Mouse (Mus musculus): Measurements from ENCODE around the gene Nr1h2.

The Nr1h2 gene

GRCm38 (mm10) chr7:44553826-44554225, at the start of gene Nr1h2:
Nr1h2 (minus strand) TSS chr7:44553951.
- DNase-seq, result peak; percentile 98

DNA sequence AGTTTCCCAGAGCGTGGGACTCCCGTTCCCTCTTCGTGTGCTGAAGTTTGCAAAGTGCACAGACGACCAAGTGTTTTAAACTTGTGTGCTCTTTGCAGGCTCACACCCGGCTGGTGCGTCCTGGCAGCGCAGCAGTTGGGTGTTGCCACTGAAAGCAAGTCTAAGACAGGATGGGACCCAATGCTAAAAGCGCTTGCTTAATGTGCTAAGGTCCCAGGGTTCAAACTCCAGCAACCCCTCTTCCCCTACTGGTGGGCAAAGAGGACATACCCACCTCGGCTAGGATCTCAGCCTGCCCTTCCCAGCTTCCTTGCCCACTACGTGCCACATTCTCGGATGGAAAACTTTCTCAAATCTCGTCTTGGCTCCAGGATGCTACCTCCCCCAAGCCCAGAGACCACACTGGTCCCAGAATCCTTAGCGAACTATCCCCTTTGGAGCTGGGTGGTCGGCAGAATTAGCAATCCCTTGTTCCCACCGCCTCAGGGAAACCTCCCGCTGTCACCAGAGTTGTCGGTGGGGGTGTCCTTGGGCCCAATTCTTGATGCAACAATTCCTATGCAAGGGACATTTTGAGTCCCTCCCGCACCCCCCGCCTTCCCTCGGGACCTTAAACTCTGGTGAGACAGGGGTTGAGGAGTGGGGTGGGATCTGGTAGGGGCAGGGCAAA, 49.6 kb upstream of the Nr1h2 start:
- DNase-seq, result no peak

- DNase-seq, result no peak
Observed at GRCm38 (mm10) chr7:44602443-44602842, 48.7 kb upstream of the Nr1h2 start.

GRCm38 (mm10) chr7:44601646-44602045, 47.9 kb upstream of the Nr1h2 start:
- DNase-seq, result no peak

DNA sequence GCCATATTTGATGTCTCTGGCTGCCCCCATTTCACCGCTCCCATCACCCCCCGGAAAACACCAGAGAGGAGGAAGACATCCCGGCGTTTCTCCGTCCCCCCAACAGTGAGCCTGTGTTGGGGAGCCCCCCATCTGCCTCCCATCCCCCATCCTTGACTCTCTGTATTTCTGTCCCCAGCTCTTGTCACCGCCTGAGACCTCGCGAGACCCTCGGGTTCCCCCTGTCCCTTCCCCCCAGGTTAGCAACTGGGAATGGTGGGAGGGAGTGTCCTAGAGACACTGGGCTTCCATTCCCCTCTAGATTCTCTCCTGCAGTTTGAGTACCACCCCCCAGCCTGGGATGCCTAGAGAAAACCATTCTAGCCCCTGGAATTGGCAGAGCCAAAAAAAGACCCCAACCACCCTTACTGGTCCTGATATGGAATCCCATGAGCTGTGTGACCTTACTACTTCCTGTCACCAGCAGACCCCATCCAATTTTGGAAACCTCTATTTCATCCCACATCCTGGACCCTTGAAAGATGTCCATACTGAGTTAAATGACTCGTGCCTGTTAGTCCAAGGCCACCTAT, 47.0 kb upstream of the Nr1h2 start:
- DNase-seq, result no peak

GRCm38 (mm10) chr7:44598336-44598735, 44.6 kb upstream of the Nr1h2 start:
- DNase-seq, result no peak

DNA sequence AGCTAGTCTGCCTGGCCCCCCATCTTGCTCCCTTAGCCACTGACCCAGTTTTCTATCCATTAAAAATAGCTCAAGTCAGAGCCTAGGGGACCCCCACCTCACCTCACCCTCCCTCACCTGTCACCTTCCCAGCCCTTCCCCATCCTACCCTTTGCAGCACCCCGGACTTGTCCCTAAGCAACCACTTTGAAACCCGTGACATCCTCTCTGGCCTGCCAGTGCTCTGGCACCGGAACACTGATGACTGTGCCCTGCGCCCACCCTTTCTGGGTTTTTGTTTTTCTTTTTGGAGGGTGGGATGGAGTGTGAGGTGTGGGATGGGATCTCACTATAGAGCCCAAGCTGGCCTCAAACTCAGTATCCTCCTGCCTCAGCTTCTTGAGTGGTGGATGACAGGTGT, 43.9 kb upstream of the Nr1h2 start:
- DNase-seq, result no peak

DNA sequence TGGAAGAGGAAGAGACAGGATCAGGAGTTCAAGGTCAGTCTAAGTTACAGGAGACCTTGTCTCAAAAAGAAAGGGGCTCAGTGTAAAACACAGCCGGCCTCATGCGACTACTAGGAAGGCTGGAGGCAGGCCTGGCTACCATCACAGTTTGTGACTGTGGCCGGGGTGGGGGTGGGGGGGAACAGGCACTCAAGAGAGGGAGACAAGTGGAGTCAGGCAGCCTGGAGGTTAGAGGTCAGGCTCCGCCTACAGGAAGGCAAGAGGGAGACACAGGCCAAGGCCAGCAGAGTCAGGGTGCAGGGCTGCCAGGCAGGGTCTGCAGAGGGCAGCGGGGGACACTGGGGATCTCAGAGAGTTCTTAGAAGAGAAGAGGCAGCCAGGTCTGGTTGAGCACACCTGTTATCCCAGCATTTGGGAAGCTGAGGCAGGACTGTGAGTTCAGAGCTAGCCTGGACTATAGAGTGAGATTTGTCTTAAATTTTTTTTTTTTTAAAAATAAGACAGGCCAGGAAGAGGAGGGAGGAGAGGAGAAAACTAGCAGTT, 43.3 kb upstream of the Nr1h2 start:
- no peak for DNase-seq

DNA sequence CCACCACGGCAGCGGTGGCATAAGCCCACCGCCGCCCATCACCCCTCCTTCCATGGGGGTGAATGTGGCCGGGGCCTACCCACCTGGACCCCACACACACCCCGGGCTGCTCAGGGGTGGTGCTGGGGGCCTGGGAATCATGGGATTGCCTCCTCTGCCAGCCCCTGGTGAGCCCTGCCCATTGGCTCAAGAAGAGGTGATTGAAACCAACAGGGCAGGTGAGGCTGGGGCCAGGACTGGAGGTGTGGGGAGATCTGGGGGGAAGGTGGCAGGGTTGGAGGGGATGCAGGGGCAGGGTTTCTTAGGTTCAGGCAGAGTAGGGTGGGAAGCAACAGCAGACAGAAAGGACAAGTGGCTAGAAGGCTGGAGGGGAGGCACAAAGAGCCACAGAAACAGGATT, 42.3 kb upstream of the Nr1h2 start:
- DNase-seq, result no peak

- no peak for DNase-seq
Observed at GRCm38 (mm10) chr7:44595131-44595561, 41.4 kb upstream of the Nr1h2 start.

DNA sequence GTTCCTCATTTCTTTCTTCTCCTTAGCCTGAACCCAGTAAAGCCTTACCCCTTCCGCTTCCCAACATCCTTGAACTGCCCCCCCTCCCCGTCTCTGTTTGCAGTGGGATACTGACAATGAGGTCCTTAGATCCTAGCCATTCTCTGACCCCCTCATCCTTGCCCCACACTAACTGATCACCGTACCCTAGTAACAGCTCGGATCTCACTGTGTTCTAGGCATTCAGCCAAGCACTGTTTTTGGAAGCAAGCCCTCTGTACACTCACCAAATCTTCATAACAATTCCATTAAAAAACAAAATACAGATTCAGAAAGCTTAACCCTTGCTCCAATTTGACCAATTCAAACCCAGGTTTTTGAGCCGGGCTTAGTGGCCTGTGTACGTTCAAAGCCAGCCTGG, 40.5 kb upstream of the Nr1h2 start:
- DNase-seq, result no peak

GRCm38 (mm10) chr7:44593775-44594174, 40.0 kb upstream of the Nr1h2 start:
- peak; percentile 89 for DNase-seq

DNA sequence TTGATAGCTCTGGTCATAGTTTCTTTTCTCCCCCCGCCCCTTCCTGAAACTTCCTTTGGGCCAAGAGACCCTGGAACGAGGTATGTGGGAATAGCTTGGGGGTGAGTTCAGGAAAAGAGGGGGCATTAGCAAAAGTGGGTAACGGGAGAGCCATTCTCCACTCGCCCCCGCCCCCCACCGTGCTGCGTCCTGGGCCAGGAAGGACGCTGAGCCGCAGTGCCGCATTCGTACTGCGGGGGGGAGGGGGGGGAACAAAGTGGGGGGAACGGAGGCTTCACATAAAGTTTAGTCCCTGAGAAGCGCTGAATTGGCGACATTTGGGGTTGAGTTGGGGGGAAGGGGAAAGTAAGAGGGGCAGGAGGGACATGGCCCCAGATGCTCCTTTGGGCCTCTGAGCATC, 39.3 kb upstream of the Nr1h2 start:
- no peak for DNase-seq

GRCm38 (mm10) chr7:44591348-44592116, 37.8 kb upstream of the Nr1h2 start:
- DNase-seq, result peak; percentile 30

DNA sequence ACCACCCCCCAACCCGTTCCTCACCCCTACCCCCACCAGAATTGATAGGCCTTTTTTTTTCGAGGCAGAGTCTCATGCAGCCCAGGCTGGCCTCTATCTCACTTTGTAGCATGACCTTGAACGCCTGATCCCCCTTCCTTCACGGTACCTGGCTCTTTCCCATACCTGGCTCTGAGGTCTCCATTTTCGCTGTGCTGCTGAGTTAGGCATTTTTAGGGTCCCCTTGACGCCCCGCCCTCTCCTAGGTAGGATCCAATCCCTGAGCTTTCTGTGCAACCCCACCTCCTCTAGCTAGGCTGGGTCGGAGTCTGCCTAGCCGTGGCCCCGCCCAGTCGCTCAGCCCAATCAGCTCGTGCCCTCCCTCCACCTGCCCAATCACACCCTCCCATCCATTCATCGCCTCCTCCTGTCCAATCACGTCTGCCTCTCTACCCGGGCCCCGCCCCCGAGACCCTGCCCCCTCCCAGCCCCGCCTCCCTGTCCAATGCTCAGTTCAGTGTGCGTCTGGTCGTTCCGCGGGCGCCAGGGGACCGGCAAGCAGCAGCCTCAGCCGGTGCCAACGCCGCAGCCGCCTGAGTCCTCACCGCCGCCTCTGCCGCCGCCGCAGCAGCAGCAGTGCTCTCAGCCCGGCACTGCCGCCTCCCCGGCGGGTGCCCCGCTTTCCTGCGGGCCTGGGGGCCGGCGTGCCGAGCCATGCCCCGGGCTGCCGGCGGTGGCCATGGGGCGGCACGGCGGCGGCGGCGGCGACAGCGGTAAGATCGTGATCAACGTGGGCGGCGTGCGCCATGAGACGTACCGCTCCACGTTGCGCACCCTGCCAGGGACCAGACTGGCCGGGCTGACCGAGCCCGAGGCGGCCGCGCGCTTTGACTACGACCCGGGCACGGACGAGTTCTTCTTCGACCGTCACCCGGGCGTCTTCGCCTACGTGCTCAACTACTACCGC, 36.9 kb upstream of the Nr1h2 start, which contains the start of gene Kcnc3:
Gene Kcnc3 (plus strand): TSS at position 263 of the 946 bp plus-strand sequence.
- DNase-seq, result peak; percentile 95

GRCm38 (mm10) chr7:44589946-44590345, 36.2 kb upstream of the Nr1h2 start:
- peak; percentile 37 for DNase-seq

- peak; percentile 92 for DNase-seq
Observed at GRCm38 (mm10) chr7:44589149-44589548, 35.4 kb upstream of the Nr1h2 start.

DNA sequence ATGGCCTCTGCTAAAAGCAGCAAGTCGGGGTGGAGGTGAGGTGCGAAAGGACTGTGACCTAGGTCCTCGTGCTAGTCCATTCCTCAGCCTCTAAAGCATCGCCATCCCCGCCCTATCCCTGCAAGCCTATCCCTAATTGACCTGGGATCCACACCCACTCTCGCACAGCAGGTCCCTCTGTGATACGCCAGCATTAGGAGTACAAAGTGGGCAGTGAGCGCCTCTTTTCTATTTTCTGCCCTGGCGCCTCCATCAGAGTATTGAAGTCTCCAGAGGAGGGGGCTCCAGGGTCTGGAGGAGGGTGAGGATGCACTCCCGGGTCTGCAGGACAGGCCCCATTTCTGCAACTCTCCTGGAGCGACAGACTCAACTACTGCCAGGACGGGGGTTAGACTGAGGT, 34.6 kb upstream of the Nr1h2 start:
- DNase-seq, result no peak

DNA sequence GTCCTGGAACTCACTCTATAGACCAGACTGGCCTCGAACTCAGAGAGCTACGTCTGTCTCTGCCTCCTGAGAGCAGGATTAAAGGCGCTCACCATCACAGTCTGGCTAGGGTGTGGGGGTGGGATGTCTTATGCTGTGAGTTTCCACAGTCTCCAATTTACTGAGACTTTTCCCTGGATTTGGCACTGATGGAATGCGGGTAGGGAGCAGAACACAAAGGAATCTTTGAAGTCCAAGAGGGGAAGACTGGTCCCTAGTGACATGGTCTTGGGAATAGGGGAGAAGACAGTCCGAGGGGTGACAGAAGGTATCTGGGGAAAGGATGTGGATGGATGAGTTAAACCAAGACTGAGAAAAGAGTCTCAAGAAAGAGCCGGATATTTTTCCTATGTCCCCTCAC, 33.9 kb upstream of the Nr1h2 start:
- DNase-seq, result no peak

GRCm38 (mm10) chr7:44586930-44587329, 33.2 kb upstream of the Nr1h2 start:
- DNase-seq, result peak; percentile 38

DNA sequence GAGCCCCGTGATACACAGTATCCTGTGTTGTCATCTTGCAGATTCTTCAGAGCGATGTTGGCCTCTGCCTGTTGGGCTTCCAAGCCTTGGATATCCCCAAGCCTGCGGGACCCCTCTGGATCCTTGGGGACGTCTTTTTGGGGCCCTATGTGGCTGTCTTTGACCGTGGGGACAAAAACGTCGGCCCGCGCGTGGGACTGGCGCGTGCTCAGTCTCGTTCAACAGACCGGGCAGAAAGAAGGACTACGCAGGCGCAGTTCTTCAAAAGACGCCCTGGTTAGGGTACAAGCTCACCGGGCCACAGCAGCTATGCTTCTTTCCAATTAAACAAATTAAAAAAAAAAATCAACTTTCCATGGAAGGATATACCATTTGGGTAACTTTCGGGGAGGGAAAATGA, 32.8 kb upstream of the Nr1h2 start:
- DNase-seq, result no peak

DNA sequence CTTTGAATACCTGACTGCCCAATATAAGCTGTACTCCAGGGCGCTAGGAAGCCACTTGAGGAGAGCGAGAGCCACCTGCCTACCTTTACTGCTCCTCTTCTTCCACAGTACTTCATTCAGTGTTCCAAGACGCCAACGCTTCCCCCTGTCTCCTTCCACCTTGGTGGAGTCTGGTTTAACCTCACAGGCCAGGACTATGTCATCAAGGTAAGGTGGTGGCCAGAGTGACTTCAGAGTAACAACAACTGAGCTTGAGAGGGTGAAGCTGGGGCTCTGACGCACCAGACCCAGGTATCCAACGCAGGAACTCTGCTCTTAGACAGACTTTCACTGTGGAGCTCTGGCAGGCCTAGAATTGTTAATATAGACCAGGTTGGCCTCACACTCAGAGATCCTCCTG, 31.9 kb upstream of the Nr1h2 start:
- DNase-seq, result no peak

DNA sequence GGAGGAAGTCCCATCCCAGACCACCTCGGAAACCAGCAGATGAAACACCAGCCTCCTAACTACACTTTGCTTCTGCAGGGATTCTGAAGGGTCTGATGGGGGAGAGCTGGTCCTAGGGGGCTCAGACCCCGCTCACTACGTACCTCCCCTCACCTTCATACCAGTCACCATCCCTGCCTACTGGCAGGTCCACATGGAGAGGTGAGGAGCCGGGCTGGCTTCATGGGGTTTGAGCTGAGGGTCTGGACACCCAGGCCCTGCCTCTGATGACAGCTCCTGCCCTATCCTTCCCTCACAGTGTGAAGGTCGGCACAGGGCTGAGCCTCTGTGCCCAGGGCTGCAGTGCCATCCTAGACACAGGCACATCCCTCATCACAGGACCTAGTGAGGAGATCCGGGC, 31.2 kb upstream of the Nr1h2 start:
- no peak for DNase-seq
